Mouse (Mus musculus): ENCODE results near the gene Tmf1.

Gene Tmf1

DNA sequence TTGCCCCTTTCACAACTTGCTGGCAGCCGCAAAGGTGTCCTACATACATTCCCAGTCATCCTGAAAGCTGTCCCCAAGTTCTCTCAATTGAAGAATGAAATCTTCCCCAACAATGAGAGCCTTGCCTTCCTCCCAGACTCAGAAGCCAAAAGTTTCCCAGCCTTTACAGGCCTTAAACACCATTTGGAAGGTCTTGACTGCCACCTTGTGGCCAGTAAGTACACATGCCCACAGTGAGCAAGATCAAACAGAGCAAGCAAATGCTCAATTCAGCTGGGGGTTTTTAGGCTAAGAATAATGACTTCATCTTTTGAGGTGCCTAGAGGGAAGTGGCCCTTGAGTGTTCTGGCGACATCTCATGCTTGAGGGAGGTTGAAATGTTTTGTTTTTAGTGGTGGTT, 72.1 kb downstream of the Tmf1 start:
- peak; percentile 53 for DNase-seq (ENCODE audit: low read depth)

DNA sequence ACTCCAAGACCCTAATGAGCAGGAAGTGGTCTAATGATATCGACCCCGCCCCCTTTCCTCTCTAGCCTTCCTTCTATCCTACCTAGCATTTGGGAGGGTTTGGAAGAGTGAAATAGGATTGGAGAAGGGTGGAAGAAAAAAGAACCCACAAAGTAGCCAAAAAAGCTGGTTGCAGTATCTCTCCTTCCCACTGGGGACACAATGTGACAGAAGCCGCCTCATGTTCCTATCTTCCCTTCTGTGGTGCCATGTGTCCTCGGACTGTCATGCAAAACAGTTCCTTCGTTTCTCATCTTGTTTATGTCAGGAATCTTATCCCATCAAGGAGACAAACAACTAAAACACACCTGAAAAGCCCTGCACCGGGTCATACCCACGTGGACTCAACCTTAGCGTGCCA, 72.8 kb downstream of the Tmf1 start:
- no peak for DNase-seq (ENCODE audit: low read depth)

DNA sequence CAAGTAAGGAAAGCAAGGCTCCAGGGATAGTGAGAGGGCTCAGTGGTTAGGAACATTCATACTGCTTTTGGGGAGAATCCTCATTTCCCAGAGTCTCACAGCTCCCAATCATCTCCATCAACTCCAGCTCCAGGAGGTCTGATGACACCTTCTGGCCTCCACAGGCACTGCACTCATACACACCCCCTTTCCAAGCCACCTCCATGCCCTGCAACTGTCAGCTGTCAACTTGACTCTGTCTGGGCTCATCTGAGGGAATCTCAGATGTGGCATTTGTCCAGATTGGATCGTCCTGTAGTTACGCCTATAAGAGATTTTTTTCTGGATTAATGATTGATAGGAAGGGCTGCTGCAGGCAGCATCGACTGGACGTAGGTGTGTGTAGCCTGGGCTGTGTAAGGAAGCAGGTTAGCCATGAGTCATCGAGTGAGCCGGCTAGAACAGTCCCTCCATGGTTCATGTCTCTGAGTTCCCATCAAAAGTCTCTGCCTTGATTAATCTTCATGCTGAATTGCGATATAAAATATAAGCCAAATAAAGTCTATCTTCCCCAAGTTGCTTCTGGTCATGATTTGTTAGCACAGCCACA, 74.6 kb downstream of the Tmf1 start:
- DNase-seq (ENCODE audit: low read depth): no peak
